Mouse (Mus musculus) right cerebral cortex, postnatal 36 days (tissue): ENCODE data around the gene Atic.

ENCODE experiments used
- DNase-seq, 2 experiments: peaks; one replicate each; pipeline ENCODE4 v3.0.0; 2022; ENCODE audit warnings: low spot score in 2 of 2, mixed read lengths in 1 of 2

The Atic gene

DNA sequence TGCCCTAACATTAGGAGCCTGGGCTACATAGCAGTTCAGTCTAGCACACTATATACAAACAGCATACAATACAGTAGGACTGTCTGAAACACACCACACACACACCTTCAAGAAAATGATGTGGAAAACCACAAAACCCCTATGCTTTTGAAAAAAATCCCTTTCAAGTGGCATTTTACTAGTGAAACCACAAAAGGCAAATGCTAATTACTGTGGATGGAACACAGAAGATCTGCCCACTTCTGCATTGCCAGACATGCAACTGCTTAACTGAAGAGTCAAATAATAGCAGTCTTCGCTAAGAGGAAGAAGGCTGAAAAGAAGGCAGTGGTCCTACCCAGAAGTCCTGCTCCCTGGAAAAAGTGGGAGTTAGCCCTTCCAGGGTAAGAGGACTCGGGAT, 37.3 kb downstream of the Atic start:
- DNase-seq: no peak

DNA sequence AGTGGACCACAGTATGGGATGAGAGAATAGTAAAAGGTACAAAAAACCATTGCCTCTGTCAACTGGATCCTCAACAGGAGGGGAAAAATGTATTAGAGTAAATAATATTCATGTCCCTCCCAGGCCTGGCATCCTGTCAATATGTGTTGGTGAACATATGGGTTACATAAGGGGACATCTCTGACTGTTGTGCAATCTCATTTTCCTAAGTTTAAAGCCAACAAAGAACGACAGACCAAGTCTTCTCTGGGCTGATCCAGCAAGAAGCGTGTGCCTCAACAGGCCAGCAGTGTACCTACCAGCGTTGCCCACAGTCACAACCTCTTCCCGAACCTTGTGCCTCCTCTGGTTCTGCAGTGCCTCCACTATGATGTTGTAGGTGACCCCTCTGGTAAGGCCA, 38.4 kb downstream of the Atic start:
- no peak for DNase-seq

DNA sequence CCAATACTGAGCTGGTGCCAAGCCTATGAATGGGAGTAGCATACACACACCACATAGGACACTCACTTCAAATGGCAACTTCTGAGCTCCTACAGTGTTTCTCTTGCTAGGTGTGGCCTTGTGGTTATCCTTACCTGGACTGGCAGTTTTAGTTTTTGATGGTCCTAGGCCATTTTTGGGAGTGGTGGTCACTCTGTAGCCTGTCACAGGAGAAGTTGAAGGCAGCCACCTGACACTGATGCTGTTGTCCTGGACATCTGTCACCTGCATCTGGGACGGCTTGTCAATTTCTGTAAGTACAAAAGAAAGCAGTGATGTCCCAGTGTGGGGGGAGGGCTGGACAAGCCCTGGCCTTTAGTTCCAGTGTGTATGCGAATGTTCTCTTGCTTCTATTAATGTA, 48.8 kb downstream of the Atic start:
- DNase-seq: no peak

DNA sequence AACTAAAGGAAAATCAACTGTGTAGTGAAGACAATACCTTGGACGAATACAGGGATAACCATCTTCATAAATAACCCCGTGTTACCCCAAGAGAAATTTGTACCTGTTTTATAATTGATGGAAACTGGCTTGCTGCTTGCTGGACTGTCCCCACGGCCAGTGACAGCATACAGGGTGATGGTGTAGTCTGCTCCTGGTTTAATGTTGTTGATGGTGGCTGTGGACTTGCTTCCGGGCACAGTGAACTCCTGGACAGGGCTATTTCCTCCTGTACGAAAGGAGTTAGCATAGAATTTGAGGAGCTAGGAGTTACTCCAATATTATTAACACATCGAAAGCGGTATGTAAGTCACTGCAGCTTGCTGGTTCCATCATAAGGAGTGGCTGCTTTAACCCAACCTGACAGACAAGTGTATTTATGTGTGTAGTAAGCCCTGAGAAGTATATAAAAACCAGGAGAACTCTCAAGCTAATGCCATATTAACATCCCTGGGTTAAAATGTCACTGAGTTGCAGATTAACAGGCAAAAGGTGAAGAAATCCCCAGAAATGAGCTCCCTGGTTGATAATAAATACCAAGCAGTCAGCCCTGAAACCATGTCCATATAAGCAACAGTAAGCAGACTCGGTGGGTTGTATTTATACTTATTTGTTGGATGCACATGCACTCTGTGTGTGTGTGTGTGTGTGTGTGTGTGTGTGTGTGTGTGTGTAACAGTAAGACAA, 49.8 kb downstream of the Atic start:
- no peak for DNase-seq

GRCm38 (mm10) chr1:71609057-71609775, 52.3 kb downstream of the Atic start:
- DNase-seq: no peak

GRCm38 (mm10) chr1:71609916-71610315, 53.0 kb downstream of the Atic start:
- DNase-seq: no peak

- DNase-seq: no peak
These were observed 55.3 kb downstream of the Atic start for GRCm38 (mm10) chr1:71612256-71612655.

GRCm38 (mm10) chr1:71614545-71615246, 57.7 kb downstream of the Atic start:
- DNase-seq: no peak

DNA sequence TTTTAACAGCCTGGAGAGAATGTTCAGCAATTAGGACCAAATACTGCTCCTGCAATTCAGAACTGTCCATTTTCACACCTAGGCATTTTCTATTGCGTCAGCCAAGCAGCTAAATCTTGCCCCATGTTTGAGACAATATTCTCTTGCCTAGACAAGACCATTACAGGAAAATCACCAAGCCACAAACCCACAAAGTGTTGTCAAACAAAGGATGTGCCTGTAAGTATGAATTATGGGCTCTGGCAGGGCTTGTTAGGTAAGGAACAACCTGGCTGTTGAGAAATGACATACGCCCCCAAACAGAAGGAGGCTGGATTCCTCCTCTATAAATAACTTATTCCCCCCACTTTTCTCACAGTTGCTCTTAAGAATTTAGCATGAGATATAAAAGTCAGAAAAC, 64.6 kb downstream of the Atic start:
- no peak for DNase-seq

GRCm38 (mm10) chr1:71623625-71624024, 66.7 kb downstream of the Atic start:
- no peak for DNase-seq
